Mouse (Mus musculus) hindbrain, embryonic 16.5 days (tissue): ENCODE measurements around the gene Prr13. TPM values are rescaled to one million over a fixed set of nuclear protein-coding genes. Genes with fewer than 3 reads are reported as not detected.

Experiments
- ATAC-seq: fragments of 200-750 bp; cut with Nextera tagmentation; 2 replicates; pipeline ENCODE4 v1.8.0; 2017; ENCODE audit warnings: moderate TSS enrichment, moderate library complexity
- H3K27ac ChIP-seq: fragments of 300-500 bp; sonication (generic); 2 replicates; pipeline ENCODE4 v1.5.1; 2014; ENCODE audit warnings: low read depth, mild to moderate bottlenecking, control low read depth, low read length, moderate library complexity
- H3K27me3 ChIP-seq: fragments of 300-500 bp; sonication (generic); replicated peaks from 2 replicates; pipeline ENCODE4 v1.6.1; 2014; ENCODE audit warnings: low read length; ENCODE audit not compliant: control insufficient read depth, insufficient read depth
- H3K36me3 ChIP-seq: fragments of 300-500 bp; sonication (generic); 2 replicates; pipeline ENCODE4 v1.6.1; 2014; ENCODE audit warnings: mild to moderate bottlenecking, low read length, moderate library complexity, mixed read lengths; ENCODE audit not compliant: control insufficient read depth, insufficient read depth
- H3K4me1 ChIP-seq: fragments of 300-500 bp; sonication (generic); 2 replicates; pipeline ENCODE4 v1.6.1; 2014; ENCODE audit warnings: low read depth, low read length; ENCODE audit not compliant: control insufficient read depth, insufficient read depth
- H3K4me2 ChIP-seq: fragments of 300-500 bp; sonication (generic); 2 replicates; pipeline ENCODE4 v1.6.1; 2014; ENCODE audit warnings: mild to moderate bottlenecking, low read length, control low read depth, moderate library complexity
- H3K4me3 ChIP-seq: fragments of 300-500 bp; sonication (generic); 2 replicates; pipeline ENCODE4 v1.5.1; 2014; ENCODE audit warnings: mild to moderate bottlenecking, low read length, control low read depth, moderate library complexity
- H3K9ac ChIP-seq: fragments of 300-500 bp; sonication (generic); 2 replicates; pipeline ENCODE4 v1.6.1; 2014; ENCODE audit warnings: low read depth, mild to moderate bottlenecking, control low read depth, low read length, moderate library complexity
- H3K9me3 ChIP-seq: fragments of 300-500 bp; sonication (generic); 2 replicates; pipeline ENCODE4 v1.6.1; 2014; ENCODE audit warnings: mild to moderate bottlenecking, low read length, moderate library complexity; ENCODE audit not compliant: control insufficient read depth
- WGBS: fragments of 180-500 bp; shearing (Covaris S2); extraction: QIAGEN DNeasy Blood & Tissue Kit; methylation state at CpG from one replicate; pipeline ENCODE4 v1.1.7; 2014; 5-methylcytosine and 5-hydroxymethylcytosine counted together
- polyA plus RNA-seq: library from polyadenylated mRNA; unstranded; fragments of >200 nt; fragmentation: Nextera tagmentation; extraction: Ambion mirVana; gene quantifications from 2 replicates; pipeline ENCODE4 v1.2.1, GENCODE M21; 2015

The Prr13 gene
- 83.3 and 98.7 TPM in 2 replicates for polyA plus RNA-seq

GRCm38 (mm10) chr15:102458904-102459317 is at the start of gene Prr13:
Gene Prr13, plus strand, starts transcription at chr15:102459028.
- Histone ChIP-seq H3K9me3 (no peaks in the 10 kb centered on the region), H3K9ac (peak within 1 kb of the TSS; percentile 64), H3K27ac (peak within 1 kb of the TSS; percentile 44), H3K36me3 (no peaks in the 10 kb centered on the region), H3K4me2 (peak within 1 kb of the TSS; percentile 71), H3K27me3 (no peaks in the 10 kb centered on the region), H3K4me1 (peaks cover 14% of the 10 kb centered on the region), H3K4me3 (peak within 1 kb of the TSS; percentile 54)
- peak; percentile 91 for ATAC-seq
- 0% methylated on average over 19 of the region's 19 CpGs for WGBS

GRCm38 (mm10) chr15:102409286-102409685 is 49.5 kb upstream of the Prr13 start:
- H3K9ac ChIP-seq: no peak overlapping the region
- H3K9me3 ChIP-seq: no peaks in the 10 kb centered on the region
- no peak for ATAC-seq
- WGBS: 96% methylated on average over 3 of the region's 3 CpGs
- peaks cover 35% of the 10 kb centered on the region for H3K4me1 ChIP-seq
- no peak overlapping the region for H3K4me3 ChIP-seq
- H3K36me3 ChIP-seq: peaks cover 25% of the 10 kb centered on the region
- no peaks in the 10 kb centered on the region for H3K27me3 ChIP-seq
- H3K4me2 ChIP-seq: 0 out of 2 replicates have a peak overlapping the region, but pooled peaks have one; percentile 19
- no peak overlapping the region for H3K27ac ChIP-seq

- Histone ChIP-seq H3K4me2 (peak overlapping the region; percentile 13; the same call in 1 of the 2 replicates), H3K27ac (no peak overlapping the region), H3K9me3 (no peaks in the 10 kb centered on the region), H3K4me3 (no peak overlapping the region), H3K36me3 (peaks cover 26% of the 10 kb centered on the region), H3K9ac (no peak overlapping the region), H3K4me1 (peaks cover 35% of the 10 kb centered on the region), H3K27me3 (no peaks in the 10 kb centered on the region)
- no peak for ATAC-seq
- 100% methylated on average over 1 of the region's 1 CpGs for WGBS
Observed at GRCm38 (mm10) chr15:102411077-102411476, 47.8 kb upstream of the Prr13 start.

DNA sequence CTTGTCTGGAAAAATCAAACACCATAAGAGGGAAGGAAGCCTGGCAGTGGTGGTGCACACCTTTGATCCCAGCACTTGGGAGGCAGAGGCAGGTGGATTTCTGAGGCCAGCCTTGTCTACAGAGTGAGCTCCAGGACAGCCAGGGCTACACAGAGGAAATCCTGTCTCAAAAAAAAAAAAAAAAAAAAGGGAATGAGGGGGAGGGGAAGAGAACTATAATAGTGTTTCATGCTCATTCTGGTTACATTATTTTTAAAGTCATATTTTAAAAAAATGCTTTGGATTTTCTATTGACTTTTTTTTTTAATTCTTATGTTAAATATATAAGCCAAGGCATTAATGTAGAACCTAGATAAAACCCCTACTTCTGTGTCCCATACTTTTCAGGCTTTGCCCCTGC is 45.1 kb upstream of the Prr13 start:
- no peak for ATAC-seq
- Histone ChIP-seq H3K4me2 (no peak overlapping the region), H3K27me3 (no peaks in the 10 kb centered on the region), H3K4me3 (no peak overlapping the region), H3K9ac (no peak overlapping the region), H3K9me3 (no peaks in the 10 kb centered on the region), H3K4me1 (peaks cover 27% of the 10 kb centered on the region), H3K36me3 (peaks cover 26% of the 10 kb centered on the region), H3K27ac (no peak overlapping the region)

- ATAC-seq: no peak
- Histone ChIP-seq H3K27me3 (no peaks in the 10 kb centered on the region), H3K4me2 (no peak overlapping the region), H3K9ac (no peak overlapping the region), H3K4me3 (no peak overlapping the region), H3K27ac (no peak overlapping the region), H3K4me1 (no peaks in the 10 kb centered on the region; the same call in 1 of the 2 replicates), H3K9me3 (no peaks in the 10 kb centered on the region), H3K36me3 (peaks cover 6% of the 10 kb centered on the region; the same call in 1 of the 2 replicates)
- whole genome bisulfite sequencing: 90% methylated on average over 2 of the region's 2 CpGs
Observed at GRCm38 (mm10) chr15:102417524-102417923, 41.3 kb upstream of the Prr13 start.

DNA sequence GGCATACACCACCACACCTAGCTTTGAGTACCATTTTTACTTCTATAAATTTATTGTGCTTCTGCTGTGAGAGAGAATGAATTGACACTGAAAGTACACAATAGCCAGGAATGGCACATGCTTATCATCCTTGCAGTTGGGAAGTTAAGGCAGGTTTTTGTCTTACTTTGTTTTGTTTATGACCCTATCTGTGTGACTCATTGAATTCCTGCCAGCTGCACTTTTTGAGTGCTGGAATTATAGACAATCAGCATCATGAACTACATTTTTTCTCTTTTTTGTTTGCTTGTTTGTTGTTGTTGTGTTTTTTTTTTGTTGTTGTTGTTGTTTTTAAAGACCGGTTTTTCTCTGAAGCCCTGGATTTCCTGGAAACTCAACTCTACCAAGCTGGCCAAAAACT is 37.8 kb upstream of the Prr13 start:
- no peak for ATAC-seq
- H3K36me3 ChIP-seq: no peaks in the 10 kb centered on the region; the same call in 1 of the 2 replicates
- 58% methylated on average over 1 of the region's 1 CpGs for WGBS

GRCm38 (mm10) chr15:102421437-102421836 is 37.4 kb upstream of the Prr13 start:
- Histone ChIP-seq H3K9me3 (no peaks in the 10 kb centered on the region), H3K4me3 (no peak overlapping the region), H3K4me2 (no peak overlapping the region), H3K27me3 (no peaks in the 10 kb centered on the region), H3K4me1 (no peaks in the 10 kb centered on the region), H3K27ac (no peak overlapping the region), H3K36me3 (no peaks in the 10 kb centered on the region; the same call in 1 of the 2 replicates), H3K9ac (no peak overlapping the region)
- 55% methylated on average over 3 of the region's 3 CpGs for WGBS
- ATAC-seq: no peak

More for the DNA sequence above, 37.8 kb upstream of the Prr13 start:
- Histone ChIP-seq H3K27ac (no peak overlapping the region), H3K4me3 (no peak overlapping the region), H3K27me3 (no peaks in the 10 kb centered on the region), H3K9me3 (no peaks in the 10 kb centered on the region), H3K4me2 (no peak overlapping the region), H3K4me1 (no peaks in the 10 kb centered on the region), H3K9ac (no peak overlapping the region)

DNA sequence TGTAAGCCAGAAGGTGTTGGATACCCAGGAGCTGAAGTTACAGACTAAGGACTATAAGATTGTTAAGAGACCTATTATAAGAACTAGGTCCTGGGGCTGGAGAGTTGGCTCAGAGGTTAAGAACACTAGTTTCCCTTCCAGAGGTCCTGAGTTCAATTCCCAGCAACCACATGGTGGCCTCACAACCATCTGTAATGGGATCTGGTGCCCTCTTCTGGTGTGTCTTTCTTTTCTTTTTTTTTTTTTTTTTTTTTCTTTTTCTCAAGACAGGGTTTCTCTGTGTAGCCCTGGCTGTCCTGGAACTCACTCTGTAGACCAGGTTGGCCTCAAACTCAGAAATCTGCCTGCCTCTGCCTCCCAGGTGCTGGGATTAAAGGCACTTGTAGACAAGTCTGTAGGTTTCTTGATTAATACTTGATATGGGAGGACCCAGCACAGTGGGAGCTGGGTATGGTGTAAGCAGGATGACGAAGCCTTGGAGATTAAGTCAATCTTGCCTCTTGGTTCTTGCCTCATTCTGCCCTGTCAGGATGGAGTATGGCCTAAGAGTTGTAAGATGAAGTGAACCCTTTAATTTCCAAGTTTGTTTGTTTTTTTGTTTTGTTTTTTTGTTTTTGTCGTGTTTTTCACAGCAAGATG is 35.1 kb upstream of the Prr13 start:
- 98% methylated on average over 2 of the region's 2 CpGs for WGBS
- H3K4me2 ChIP-seq: no peak overlapping the region
- H3K27ac ChIP-seq: no peak overlapping the region
- no peak for ATAC-seq
- no peak overlapping the region for H3K9ac ChIP-seq
- no peaks in the 10 kb centered on the region for H3K4me1 ChIP-seq
- H3K9me3 ChIP-seq: no peaks in the 10 kb centered on the region
- no peaks in the 10 kb centered on the region for H3K27me3 ChIP-seq
- peaks cover 3% of the 10 kb centered on the region for H3K36me3 ChIP-seq
- no peak overlapping the region for H3K4me3 ChIP-seq

DNA sequence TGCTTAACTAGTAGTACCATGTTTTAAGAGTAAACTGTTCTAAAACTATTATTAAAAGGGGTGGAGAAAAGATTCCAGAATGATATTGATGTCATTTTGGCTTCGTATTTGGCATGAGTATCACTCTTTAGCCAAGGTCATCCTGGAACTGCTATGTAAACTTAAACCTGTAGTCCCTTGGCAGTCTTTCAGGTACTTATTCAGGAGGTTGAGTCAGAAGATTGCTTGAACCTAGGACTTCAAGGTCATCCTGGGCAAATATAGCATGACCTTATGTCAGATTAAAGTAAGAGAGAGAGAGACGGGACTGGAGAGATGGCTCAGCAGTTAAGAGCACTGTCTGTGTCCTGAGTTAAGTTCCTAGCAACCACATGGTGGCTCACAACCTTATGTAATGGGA is 34.2 kb upstream of the Prr13 start:
- 90% methylated on average over 2 of the region's 2 CpGs for WGBS
- no peak overlapping the region for H3K9ac ChIP-seq
- no peak overlapping the region for H3K27ac ChIP-seq
- H3K9me3 ChIP-seq: no peaks in the 10 kb centered on the region
- H3K27me3 ChIP-seq: no peaks in the 10 kb centered on the region
- H3K4me2 ChIP-seq: no peak overlapping the region
- ATAC-seq: no peak
- H3K36me3 ChIP-seq: peaks cover 7% of the 10 kb centered on the region
- no peak overlapping the region for H3K4me3 ChIP-seq
- no peaks in the 10 kb centered on the region for H3K4me1 ChIP-seq
